8 mouse cellular contexts compared by ENCODE assay signal in genomic region chr6:117908424-117908900, GRCm38 (mm10). TPM values are rescaled to one million over a fixed set of nuclear protein-coding genes. Genes with fewer than 3 reads are reported as not detected.
DNase-seq lines count a peak whose midpoint lies in the region; ATAC-seq and TF ChIP-seq lines count a peak whose summit lies in the region.

No protein-coding gene starts in this region.

- H3K4me2 ChIP-seq in embryonic facial prominence, embryonic 13.5 days, result peak overlapping the region; percentile 70
- H3K4me2 ChIP-seq in intestine, postnatal 0 days (replicated peaks; ENCODE audit: low read depth), result peak overlapping the region; percentile 79

- H3K27me3 ChIP-seq in embryonic facial prominence, embryonic 13.5 days, result no peaks in the 10 kb centered on the region
- H3K27me3 ChIP-seq in intestine, postnatal 0 days (replicated peaks; ENCODE audit: control insufficient read depth, insufficient read depth, low read length), result no peaks in the 10 kb centered on the region

- H3K9ac ChIP-seq in embryonic facial prominence, embryonic 13.5 days, result peak overlapping the region; percentile 96
- peak overlapping the region; percentile 99 for H3K9ac ChIP-seq in intestine, postnatal 0 days (ENCODE audit: low read depth, low read length)

- no peak overlapping the region for H3K27ac ChIP-seq in embryonic facial prominence, embryonic 13.5 days
- peak overlapping the region; percentile 99; the same call in 1 of the 2 replicates for H3K27ac ChIP-seq in intestine, postnatal 0 days (ENCODE audit: low read depth, low read length)

- 1% methylated on average over 14 of the region's 14 CpGs for WGBS in lung, adult 2 months
- WGBS in embryonic facial prominence, embryonic 13.5 days, result under 1% methylated on average over 14 of the region's 14 CpGs
- under 1% methylated on average over 14 of the region's 14 CpGs for WGBS in intestine, postnatal 0 days

- no peak for ATAC-seq in embryonic facial prominence, embryonic 13.5 days (ENCODE audit: insufficient number of reproducible peaks, insufficient read depth, low FRiP score, low TSS enrichment, low read depth)
- ATAC-seq in intestine, postnatal 0 days, result no peak
- peak; percentile 31 for ATAC-seq in megakaryocyte-erythroid progenitor cell, adult 5-6 weeks (replicated peaks; ENCODE audit: low FRiP score, low TSS enrichment, poor library complexity, severe bottlenecking)

- peak overlapping the region; percentile 99 for H3K4me3 ChIP-seq in lung, adult 2 months (replicated peaks; ENCODE audit: extremely low read depth, low read depth, low read length)
- peak overlapping the region; percentile 99 for H3K4me3 ChIP-seq in embryonic facial prominence, embryonic 13.5 days
- peak overlapping the region; percentile 95 for H3K4me3 ChIP-seq in intestine, postnatal 0 days (ENCODE audit: low read depth, low read length)

- no peak for TF ChIP-seq CTCF in lung, adult 2 months (IDR thresholded peaks at IDR 0.05; ENCODE audit: insufficient read depth, low read length)
- no peak for TF ChIP-seq CTCF in intestine, postnatal 0 days (IDR thresholded peaks at IDR 0.05; ENCODE audit: low read depth)

- no peak for DNase-seq in lung, adult 2 months
- no peak for DNase-seq in lung, postnatal 36 days
- no peak for DNase-seq in layer of hippocampus, postnatal 25 days (ENCODE audit: extremely low spot score in 1 of 2, low spot score in 1 of 2)
- no peak for DNase-seq in frontal cortex, postnatal 25 days (ENCODE audit: low spot score in 2 of 2)
- no peak for DNase-seq in cerebellum, adult 11 months

- no peaks in the 10 kb centered on the region for H3K9me3 ChIP-seq in embryonic facial prominence, embryonic 13.5 days
- H3K9me3 ChIP-seq in intestine, postnatal 0 days (ENCODE audit: control insufficient read depth), result no peaks in the 10 kb centered on the region

- H3K4me1 ChIP-seq in lung, adult 2 months (ENCODE audit: control insufficient read depth, insufficient read depth, low read length), result peaks cover 6% of the 10 kb centered on the region
- H3K4me1 ChIP-seq in embryonic facial prominence, embryonic 13.5 days, result peaks cover 27% of the 10 kb centered on the region
- H3K4me1 ChIP-seq in intestine, postnatal 0 days (replicated peaks; ENCODE audit: control insufficient read depth, insufficient read depth, low read length), result 0 out of 2 replicates have a peak, but pooled peaks cover 4% of the 10 kb centered on the region

- no peaks in the 10 kb centered on the region for H3K36me3 ChIP-seq in embryonic facial prominence, embryonic 13.5 days
- H3K36me3 ChIP-seq in intestine, postnatal 0 days (ENCODE audit: control insufficient read depth, insufficient read depth), result no peaks in the 10 kb centered on the region

- TF ChIP-seq POLR2A in lung, adult 2 months (IDR thresholded peaks at IDR 0.05; ENCODE audit: borderline replicate concordance, extremely low read depth, low read depth, low read length), result no peak

RNA-seq across cellular contexts. Expression of gene Hnrnpf, which starts 8.3 kb away (rescaled TPM):
- 100 and 154 TPM in 2 replicates for polyA plus RNA-seq in lung, adult 2 months (2012; rRNA removed)
- polyA plus RNA-seq in embryonic facial prominence, embryonic 13.5 days (2015; fragmentation: Nextera tagmentation; extraction: Ambion mirVana), result 612 and 649 TPM in 2 replicates
- 340 and 353 TPM in 2 replicates for polyA plus RNA-seq in intestine, postnatal 0 days (2015; fragmentation: Nextera tagmentation; extraction: Ambion mirVana)
- total RNA-seq in megakaryocyte-erythroid progenitor cell, adult 5-6 weeks (2014; fragmentation: Nextera tagmentation), result 700 and 784 TPM in 2 replicates
- 1,626 and 1,721 TPM in 2 replicates for total RNA-seq in megakaryocyte-erythroid progenitor cell, adult 5-6 weeks (2017)
- 100 to 1,000 TPM; 112 to 124 TPM for total RNA-seq in layer of hippocampus, postnatal 25 days (2021)

RNA-seq across cellular contexts. Expression of gene Fxyd4, which starts 29.0 kb away (rescaled TPM):
- polyA plus RNA-seq in lung, adult 2 months (2012; rRNA removed), result 0.41 and 0.61 TPM in 2 replicates
- 2.4 and 5.4 TPM in 2 replicates for polyA plus RNA-seq in embryonic facial prominence, embryonic 13.5 days (2015; fragmentation: Nextera tagmentation; extraction: Ambion mirVana)
- polyA plus RNA-seq in intestine, postnatal 0 days (2015; fragmentation: Nextera tagmentation; extraction: Ambion mirVana), result 0.27 and 0.55 TPM in 2 replicates
- total RNA-seq in megakaryocyte-erythroid progenitor cell, adult 5-6 weeks (2014; fragmentation: Nextera tagmentation), result not detected in 2 replicates
- not detected in 2 replicates for total RNA-seq in megakaryocyte-erythroid progenitor cell, adult 5-6 weeks (2017)
- not detected for total RNA-seq in layer of hippocampus, postnatal 25 days (2021)

RNA-seq across cellular contexts. Expression of gene Zfp239, which starts 46.6 kb away (rescaled TPM):
- 0.38 and 0.99 TPM in 2 replicates for polyA plus RNA-seq in lung, adult 2 months (2012; rRNA removed)
- 15.5 and 17.1 TPM in 2 replicates for polyA plus RNA-seq in embryonic facial prominence, embryonic 13.5 days (2015; fragmentation: Nextera tagmentation; extraction: Ambion mirVana)
- 2.9 and 3.1 TPM in 2 replicates for polyA plus RNA-seq in intestine, postnatal 0 days (2015; fragmentation: Nextera tagmentation; extraction: Ambion mirVana)
- 7.3 and 8.1 TPM in 2 replicates for total RNA-seq in megakaryocyte-erythroid progenitor cell, adult 5-6 weeks (2014; fragmentation: Nextera tagmentation)
- total RNA-seq in megakaryocyte-erythroid progenitor cell, adult 5-6 weeks (2017), result 2.4 and 21.7 TPM in 2 replicates
- total RNA-seq in layer of hippocampus, postnatal 25 days (2021), result 10 to 100 TPM; 37.1 to 38.7 TPM
